Mouse (Mus musculus) forebrain, embryonic 16.5 days (tissue): ENCODE results near the gene Cby1. TPM values are rescaled to one million over a fixed set of nuclear protein-coding genes. Genes with fewer than 3 reads are reported as not detected.

Experiments used
- ATAC-seq: fragments of 200-750 bp; cut with Nextera tagmentation; 2 replicates; pipeline ENCODE4 v1.8.0; 2017; ENCODE audit warnings: mild to moderate bottlenecking, moderate library complexity
- H3K27ac ChIP-seq: fragments of 300-500 bp; sonication (generic); 2 replicates; pipeline ENCODE4 v1.5.1; 2014; ENCODE audit warnings: low read length, control low read depth
- H3K27me3 ChIP-seq: fragments of 300-500 bp; sonication (generic); replicated peaks from 2 replicates; pipeline ENCODE4 v1.6.1; 2014; ENCODE audit warnings: low read length; ENCODE audit not compliant: control insufficient read depth, insufficient read depth
- H3K36me3 ChIP-seq: fragments of 300-500 bp; sonication (generic); 2 replicates; pipeline ENCODE4 v1.6.1; 2014; ENCODE audit not compliant: control insufficient read depth, insufficient read depth
- H3K4me1 ChIP-seq: fragments of 300-500 bp; sonication (generic); replicated peaks from 2 replicates; pipeline ENCODE4 v1.6.1; 2014; ENCODE audit warnings: low read length; ENCODE audit not compliant: control insufficient read depth, insufficient read depth
- H3K4me2 ChIP-seq: fragments of 300-500 bp; sonication (generic); 2 replicates; pipeline ENCODE4 v1.6.1; 2014; ENCODE audit warnings: mild to moderate bottlenecking, low read length, control low read depth
- H3K4me3 ChIP-seq: fragments of 300-500 bp; sonication (generic); replicated peaks from 2 replicates; pipeline ENCODE4 v1.5.1; 2014; ENCODE audit warnings: mild to moderate bottlenecking, low read length, control low read depth
- H3K9ac ChIP-seq: fragments of 300-500 bp; sonication (generic); replicated peaks from 2 replicates; pipeline ENCODE4 v1.6.1; 2014; ENCODE audit warnings: low read depth, low read length, control low read depth
- H3K9me3 ChIP-seq: fragments of 300-500 bp; sonication (generic); 2 replicates; pipeline ENCODE4 v1.6.1; 2016; ENCODE audit warnings: low read length; ENCODE audit not compliant: control insufficient read depth
- WGBS: fragments of 180-500 bp; shearing (Covaris S2); extraction: QIAGEN DNeasy Blood & Tissue Kit; methylation state at CpG from one replicate; pipeline ENCODE4 v1.1.7; 2014; 5-methylcytosine and 5-hydroxymethylcytosine counted together
- polyA plus RNA-seq: library from polyadenylated mRNA; unstranded; fragments of >200 nt; fragmentation: Nextera tagmentation; extraction: Ambion mirVana; gene quantifications from 2 replicates; pipeline ENCODE4 v1.2.1, GENCODE M21; 2015

Cby1 gene
- polyA plus RNA-seq, 1 experiment from 2014 or later, result 117 TPM

DNA sequence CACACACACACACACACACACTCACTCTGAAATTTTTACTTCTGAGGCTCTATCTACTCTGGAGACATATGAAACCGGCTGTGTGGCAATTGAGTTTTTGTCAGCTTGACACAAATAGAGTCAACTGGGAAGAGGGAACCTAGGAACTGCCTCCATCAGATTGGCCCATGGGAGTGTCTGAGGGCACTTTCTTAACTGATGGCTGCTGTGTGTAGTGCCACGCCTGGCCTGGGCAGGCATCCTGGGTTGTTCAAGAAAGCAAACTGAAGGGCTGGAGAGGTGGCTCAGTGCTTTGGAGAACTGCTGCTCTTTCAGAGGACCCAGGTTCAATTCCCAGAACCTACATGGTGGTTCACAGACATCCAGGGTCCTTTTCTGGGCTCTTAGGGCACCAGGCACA, 13.5 kb upstream of the Cby1 start:
- H3K4me3 ChIP-seq, result no peak overlapping the region
- 85% methylated on average over 2 of the region's 2 CpGs for WGBS
- no peak overlapping the region for H3K9ac ChIP-seq
- no peaks in the 10 kb centered on the region for H3K4me1 ChIP-seq
- no peaks in the 10 kb centered on the region for H3K9me3 ChIP-seq
- ATAC-seq, result no peak
- H3K27ac ChIP-seq, result no peak overlapping the region
- H3K4me2 ChIP-seq, result no peak overlapping the region
- H3K27me3 ChIP-seq, result no peaks in the 10 kb centered on the region
- peaks cover 9% of the 10 kb centered on the region; the same call in 1 of the 2 replicates for H3K36me3 ChIP-seq

DNA sequence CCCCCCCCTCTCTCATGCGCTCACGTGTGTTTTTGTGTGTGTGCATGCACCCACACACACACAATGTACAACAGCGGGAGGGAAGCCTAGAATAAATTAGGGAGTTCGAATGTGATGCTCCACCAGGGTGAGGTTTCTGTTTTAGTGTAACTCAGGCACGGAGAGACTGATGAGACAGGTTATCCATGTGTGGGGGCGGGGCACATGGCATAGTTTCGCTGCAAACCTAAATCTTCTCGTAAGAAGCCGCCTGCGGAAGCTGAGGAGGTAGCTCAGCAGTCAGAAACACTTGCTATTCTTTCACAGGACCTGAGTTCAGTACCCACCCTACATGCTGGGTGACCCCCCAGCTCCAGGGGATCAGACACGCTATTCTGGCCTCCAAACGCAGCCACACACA, 10.9 kb upstream of the Cby1 start:
- Histone ChIP-seq H3K36me3 (peaks cover 2% of the 10 kb centered on the region; the same call in 1 of the 2 replicates), H3K4me3 (no peak overlapping the region), H3K27me3 (no peaks in the 10 kb centered on the region), H3K9ac (no peak overlapping the region), H3K9me3 (no peaks in the 10 kb centered on the region), H3K4me1 (no peaks in the 10 kb centered on the region), H3K27ac (no peak overlapping the region), H3K4me2 (no peak overlapping the region)
- WGBS, result 88% methylated on average over 12 of the region's 12 CpGs
- ATAC-seq, result no peak

DNA sequence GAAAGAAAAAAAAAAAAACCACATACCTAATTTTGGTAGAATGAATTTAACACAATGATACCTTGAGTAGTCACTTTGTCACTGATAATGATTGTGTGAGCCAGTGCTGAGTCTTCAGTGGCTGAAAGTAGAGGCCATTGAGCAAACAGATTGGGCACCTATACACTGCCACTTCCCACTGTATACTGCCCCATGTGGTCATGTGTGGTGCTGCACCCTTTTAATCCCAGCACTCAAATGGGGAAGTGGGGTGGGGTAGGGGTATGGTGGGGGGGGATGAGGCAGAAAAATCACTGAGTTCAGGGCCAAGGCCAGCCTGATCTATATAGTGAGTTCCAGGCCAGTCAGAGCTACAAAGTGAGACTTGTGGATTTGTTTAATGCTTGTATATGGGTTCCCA, 8.4 kb upstream of the Cby1 start:
- H3K4me3 ChIP-seq, result no peak overlapping the region
- H3K9me3 ChIP-seq, result no peaks in the 10 kb centered on the region
- peaks cover 2% of the 10 kb centered on the region; the same call in 1 of the 2 replicates for H3K36me3 ChIP-seq
- no peaks in the 10 kb centered on the region for H3K27me3 ChIP-seq
- no peak overlapping the region for H3K4me2 ChIP-seq
- no peak overlapping the region for H3K9ac ChIP-seq
- H3K27ac ChIP-seq, result no peak overlapping the region
- no peak for ATAC-seq
- H3K4me1 ChIP-seq, result no peaks in the 10 kb centered on the region

DNA sequence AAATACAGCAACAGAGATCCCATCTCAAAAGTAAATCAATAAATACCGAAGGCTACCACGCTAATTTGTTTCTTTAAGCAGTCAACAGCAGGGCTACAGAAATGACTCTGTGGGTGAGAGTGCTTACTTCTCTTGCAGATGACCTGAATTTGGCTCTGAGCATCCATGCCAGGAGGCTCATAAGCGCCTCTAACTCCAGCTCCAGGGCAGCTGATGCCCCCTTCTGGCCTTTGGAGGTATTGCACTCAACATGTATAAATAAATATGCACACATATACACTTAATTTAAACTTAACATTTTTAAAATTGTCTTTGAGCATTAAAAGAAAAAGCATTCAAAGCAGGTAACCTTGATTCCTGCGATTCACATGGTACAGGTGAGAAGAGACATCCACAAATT, 7.5 kb upstream of the Cby1 start:
- Histone ChIP-seq H3K9me3 (no peaks in the 10 kb centered on the region), H3K4me1 (no peaks in the 10 kb centered on the region), H3K4me3 (no peak overlapping the region), H3K27me3 (no peaks in the 10 kb centered on the region), H3K36me3 (peaks cover 2% of the 10 kb centered on the region; the same call in 1 of the 2 replicates), H3K9ac (no peak overlapping the region), H3K4me2 (no peak overlapping the region), H3K27ac (no peak overlapping the region)
- WGBS, result 86% methylated on average over 4 of the region's 4 CpGs
- ATAC-seq, result no peak

DNA sequence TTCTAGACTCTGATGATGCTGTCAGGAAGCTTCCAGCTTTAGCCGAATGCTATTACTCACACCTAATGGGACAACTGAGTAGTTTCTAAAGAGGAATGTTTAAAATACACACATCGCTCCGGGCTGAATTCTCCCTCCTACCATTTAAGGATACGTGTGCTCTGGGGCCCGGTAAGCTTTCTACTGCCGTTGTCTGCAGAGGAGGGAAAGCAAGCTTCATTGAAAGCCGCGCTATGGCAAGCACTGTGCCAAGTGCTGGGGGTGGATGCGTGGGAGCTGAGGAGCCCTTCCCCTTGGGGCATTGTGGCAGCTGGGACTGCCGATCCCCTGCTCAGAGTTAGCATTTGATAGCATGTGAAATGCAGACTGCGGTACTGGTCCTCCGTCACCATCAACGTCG, 2.5 kb upstream of the Cby1 start:
- peaks cover 7% of the 10 kb centered on the region for H3K4me1 ChIP-seq
- H3K27ac ChIP-seq, result no peak overlapping the region
- ATAC-seq, result no peak
- 91% methylated on average over 14 of the region's 14 CpGs for WGBS
- no peak overlapping the region for H3K9ac ChIP-seq
- H3K4me3 ChIP-seq, result no peak overlapping the region
- H3K9me3 ChIP-seq, result no peaks in the 10 kb centered on the region
- H3K27me3 ChIP-seq, result no peaks in the 10 kb centered on the region
- no peaks in the 10 kb centered on the region; the same call in 1 of the 2 replicates for H3K36me3 ChIP-seq
- H3K4me2 ChIP-seq, result no peak overlapping the region

DNA sequence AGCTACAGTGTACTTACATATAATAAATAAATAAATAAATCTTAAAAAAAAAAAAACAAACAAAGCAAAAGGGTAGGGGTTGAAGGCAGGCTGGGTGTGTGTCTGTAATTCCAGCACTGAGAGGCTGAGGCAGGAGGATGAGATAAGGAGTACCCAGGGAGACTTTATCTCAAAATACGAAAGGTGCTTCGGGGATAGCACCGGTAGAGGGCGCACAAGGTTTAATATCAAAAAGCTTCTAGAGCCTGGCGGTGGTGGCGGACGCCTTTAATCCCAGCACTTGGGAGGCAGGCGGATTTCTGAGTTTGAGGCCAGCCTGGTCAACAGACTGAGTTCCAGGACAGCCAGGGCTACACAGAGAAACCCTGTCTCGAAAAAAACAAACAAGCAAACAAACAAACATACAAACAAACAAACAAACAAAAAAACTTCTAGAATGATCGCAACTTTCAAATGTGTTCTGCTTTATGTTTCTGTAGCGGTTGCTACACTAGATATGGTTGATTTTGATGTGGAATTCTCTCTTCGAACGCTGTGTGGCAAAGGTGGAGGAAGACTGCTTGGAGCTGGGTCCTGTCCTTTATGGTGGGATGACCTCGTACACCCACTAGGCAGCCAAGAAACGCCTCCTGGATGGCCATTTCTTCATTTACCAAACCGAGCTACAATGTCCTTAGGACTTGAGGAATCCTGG, 1.0 kb upstream of the Cby1 start:
- under 1% methylated on average over 16 of the region's 16 CpGs for WGBS
- ATAC-seq, result peak; percentile 18; the same call in 1 of the 2 replicates
- Histone ChIP-seq H3K4me1 (peaks cover 7% of the 10 kb centered on the region), H3K36me3 (peaks cover 3% of the 10 kb centered on the region; the same call in 1 of the 2 replicates), H3K9ac (peak overlapping the region; percentile 90), H3K4me2 (peak overlapping the region; percentile 57), H3K4me3 (peak overlapping the region; percentile 57), H3K27me3 (no peaks in the 10 kb centered on the region), H3K9me3 (no peaks in the 10 kb centered on the region; the same call in 1 of the 2 replicates), H3K27ac (peak overlapping the region; percentile 97)

DNA sequence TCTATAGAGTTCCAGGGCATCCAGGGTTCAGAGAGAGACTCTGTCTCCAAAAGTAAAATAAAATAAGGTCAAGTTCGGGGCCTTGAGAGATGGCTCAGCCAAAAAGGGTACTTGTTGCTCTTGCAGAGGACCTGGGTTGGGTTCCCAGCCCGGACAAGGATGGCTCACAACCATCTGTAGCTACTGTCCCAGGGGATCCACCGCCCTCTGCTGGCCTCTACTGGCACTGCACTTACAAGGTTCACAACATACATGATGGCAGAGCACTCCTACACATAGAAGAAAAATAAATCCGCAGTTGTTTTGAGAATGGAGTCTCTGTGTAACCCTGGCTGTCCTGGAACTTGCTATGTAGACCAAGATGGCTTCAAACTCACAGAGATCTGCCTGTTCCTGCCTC, 2.9 kb downstream of the Cby1 start:
- no peak overlapping the region for H3K4me3 ChIP-seq
- peaks cover 7% of the 10 kb centered on the region for H3K4me1 ChIP-seq
- H3K9ac ChIP-seq, result no peak overlapping the region
- no peak overlapping the region for H3K27ac ChIP-seq
- no peaks in the 10 kb centered on the region; the same call in 1 of the 2 replicates for H3K9me3 ChIP-seq
- no peak for ATAC-seq
- H3K4me2 ChIP-seq, result no peak overlapping the region
- no peaks in the 10 kb centered on the region for H3K27me3 ChIP-seq
- WGBS, result 79% methylated on average over 4 of the region's 4 CpGs
- peaks cover 11% of the 10 kb centered on the region for H3K36me3 ChIP-seq

DNA sequence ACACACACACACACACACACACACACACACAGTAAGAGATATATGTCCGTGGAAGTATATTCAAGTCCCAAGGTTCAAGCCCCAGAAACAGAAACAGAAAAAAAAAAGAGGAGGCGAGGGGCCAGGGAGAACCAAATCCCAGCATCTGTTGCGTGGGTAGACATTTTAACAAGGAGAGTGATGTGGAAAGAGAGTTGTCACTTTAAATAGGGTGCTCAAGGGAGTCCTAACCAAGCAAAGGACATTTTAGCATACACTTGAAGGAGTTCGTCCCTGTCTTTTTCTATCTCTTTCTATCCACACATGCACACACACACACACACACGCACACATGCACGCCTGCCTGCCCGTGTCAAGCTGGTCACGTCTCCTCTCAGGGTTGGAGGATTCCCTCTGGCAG, 5.7 kb downstream of the Cby1 start:
- WGBS, result 95% methylated on average over 8 of the region's 8 CpGs
- peaks cover 4% of the 10 kb centered on the region for H3K4me1 ChIP-seq
- no peaks in the 10 kb centered on the region; the same call in 1 of the 2 replicates for H3K9me3 ChIP-seq
- no peak for ATAC-seq
- H3K27me3 ChIP-seq, result no peaks in the 10 kb centered on the region
- no peak overlapping the region for H3K4me2 ChIP-seq
- H3K27ac ChIP-seq, result no peak overlapping the region
- H3K9ac ChIP-seq, result no peak overlapping the region
- peaks cover 13% of the 10 kb centered on the region for H3K36me3 ChIP-seq
- no peak overlapping the region for H3K4me3 ChIP-seq

DNA sequence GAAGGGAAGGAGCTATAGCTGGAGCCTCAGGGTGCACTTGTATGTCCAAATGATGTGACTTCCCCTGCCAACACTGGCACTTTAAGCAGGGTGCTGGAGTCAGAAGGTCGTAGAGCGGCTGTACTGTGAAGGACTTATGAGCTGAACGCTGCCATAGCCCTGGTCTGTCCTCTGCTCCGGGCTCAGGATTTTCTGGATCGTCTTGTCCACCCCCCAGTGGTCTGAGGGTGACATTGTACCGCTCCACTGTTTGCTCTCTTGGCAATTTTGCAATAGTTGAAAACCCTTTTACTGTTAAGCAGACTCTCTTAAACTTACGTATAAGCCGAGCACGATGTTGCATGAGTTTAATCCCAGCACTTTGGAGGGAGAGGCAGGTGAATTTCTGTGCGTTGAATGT, 10.2 kb downstream of the Cby1 start:
- H3K4me2 ChIP-seq, result no peak overlapping the region
- ATAC-seq, result no peak
- H3K4me1 ChIP-seq, result peaks cover 7% of the 10 kb centered on the region
- H3K36me3 ChIP-seq, result peaks cover 16% of the 10 kb centered on the region
- no peaks in the 10 kb centered on the region for H3K9me3 ChIP-seq
- no peak overlapping the region for H3K27ac ChIP-seq
- WGBS, result 72% methylated on average over 10 of the region's 10 CpGs
- H3K4me3 ChIP-seq, result no peak overlapping the region
- no peaks in the 10 kb centered on the region for H3K27me3 ChIP-seq
- H3K9ac ChIP-seq, result no peak overlapping the region
